Mouse (Mus musculus): Measurements from ENCODE around the gene Gpr132.

DNA sequence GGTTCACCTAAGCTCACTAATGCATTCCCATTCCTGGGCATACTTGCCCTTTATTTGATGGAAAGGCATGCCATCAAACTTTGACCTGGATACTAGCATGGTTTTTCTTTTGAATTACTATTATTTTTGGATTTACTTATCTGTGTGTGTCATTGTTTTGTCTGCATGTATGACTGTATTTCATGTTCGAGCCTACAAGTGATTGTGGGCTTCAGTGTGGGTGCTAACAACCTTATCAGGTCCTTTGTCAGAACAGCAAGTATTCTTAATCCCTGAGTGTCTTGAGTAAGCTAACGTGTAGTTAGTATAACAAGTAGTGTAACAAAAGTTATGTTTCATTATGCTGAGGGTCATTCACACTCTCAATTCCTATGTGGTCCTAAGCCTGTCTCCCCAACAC lies 37.9 kb downstream of the Gpr132 start:
- no peak for TF ChIP-seq CTCF (IDR thresholded peaks at IDR 0.05; ENCODE audit: extremely low read depth, insufficient read depth, low read length)
- no peak for TF ChIP-seq POLR2A (IDR thresholded peaks at IDR 0.05; ENCODE audit: extremely low read depth, insufficient read depth, low read length)

All from cortical plate, adult 2 months (tissue).